Mouse (Mus musculus) embryonic facial prominence, embryonic 10.5 days (tissue): ENCODE data around the gene Mtr. TPM values are rescaled to one million over a fixed set of nuclear protein-coding genes. Genes with fewer than 3 reads are reported as not detected.
"Not testable (repeated sequence)": the region's sequence is repeated elsewhere in the genome, so short reads cannot be mapped to it uniquely, and the experiment has no call there.

Source experiments
- DNase-seq: peaks from one replicate; pipeline ENCODE4 v3.0.0-alpha.2; 2017; ENCODE audit warnings: low spot score
- H3K27ac ChIP-seq: fragments of 300-500 bp; sonication (generic); replicated peaks from 2 replicates; pipeline ENCODE4 v1.5.1; 2016; ENCODE audit warnings: mild to moderate bottlenecking
- H3K27me3 ChIP-seq: fragments of 300-500 bp; sonication (generic); replicated peaks from 2 replicates; pipeline ENCODE4 v1.6.1; 2016; ENCODE audit warnings: low read depth, mild to moderate bottlenecking; ENCODE audit not compliant: poor library complexity, severe bottlenecking
- H3K36me3 ChIP-seq: fragments of 300-500 bp; sonication (generic); replicated peaks from 2 replicates; pipeline ENCODE4 v1.6.1; 2016; ENCODE audit warnings: mild to moderate bottlenecking, moderate library complexity
- H3K4me1 ChIP-seq: fragments of 300-500 bp; sonication (generic); 2 replicates; pipeline ENCODE4 v1.6.1; 2016
- H3K4me3 ChIP-seq: fragments of 300-500 bp; sonication (generic); 2 replicates; pipeline ENCODE4 v1.5.1; 2016; ENCODE audit warnings: mild to moderate bottlenecking, moderate library complexity
- H3K9me3 ChIP-seq: fragments of 300-500 bp; sonication (generic); 2 replicates; pipeline ENCODE4 v1.6.1; 2016; ENCODE audit warnings: mild to moderate bottlenecking
- WGBS: fragments of 180-500 bp; shearing (Covaris S2); methylation state at CpG from one replicate; pipeline ENCODE4 v1.1.7; 2016; 5-methylcytosine and 5-hydroxymethylcytosine counted together
- polyA plus RNA-seq: library from polyadenylated mRNA; unstranded; fragments of >200 nt; fragmentation: Nextera tagmentation; extraction: Ambion mirVana; gene quantifications from 2 replicates; pipeline ENCODE4 v1.2.1, GENCODE M21; 2016

Gene Mtr
- polyA plus RNA-seq, 1 experiment from 2014 or later, result 22.6 TPM

- H3K9me3 ChIP-seq, result no peaks in the 10 kb centered on the region
- no peak overlapping the region for H3K27ac ChIP-seq
- no peak for DNase-seq
- no peaks in the 10 kb centered on the region for H3K27me3 ChIP-seq
- no peaks in the 10 kb centered on the region for H3K36me3 ChIP-seq
- 0 out of 2 replicates have a peak, but pooled peaks cover 6% of the 10 kb centered on the region for H3K4me1 ChIP-seq
- H3K4me3 ChIP-seq, result no peak overlapping the region
- 39% methylated on average over 16 of the region's 16 CpGs for WGBS
Measured at GRCm38 (mm10) chr13:12175988-12176736, 81.8 kb downstream of the Mtr start.

GRCm38 (mm10) chr13:12167276-12167675 is 90.6 kb downstream of the Mtr start:
- no peak for DNase-seq
- H3K36me3 ChIP-seq, result no peaks in the 10 kb centered on the region
- H3K27ac ChIP-seq, result no peak overlapping the region
- no peak overlapping the region for H3K4me3 ChIP-seq
- no peaks in the 10 kb centered on the region for H3K4me1 ChIP-seq
- 87% methylated on average over 9 of the region's 9 CpGs for WGBS
- no peaks in the 10 kb centered on the region for H3K9me3 ChIP-seq
- no peaks in the 10 kb centered on the region for H3K27me3 ChIP-seq

- WGBS, result 28% methylated on average over 6 of the region's 6 CpGs
- Histone ChIP-seq H3K4me3 (no peak overlapping the region), H3K27me3 (no peaks in the 10 kb centered on the region), H3K27ac (no peak overlapping the region), H3K9me3 (no peaks in the 10 kb centered on the region), H3K36me3 (no peaks in the 10 kb centered on the region), H3K4me1 (no peaks in the 10 kb centered on the region)
- DNase-seq, result no peak
Measured at GRCm38 (mm10) chr13:12166386-12166785, 91.5 kb downstream of the Mtr start.

GRCm38 (mm10) chr13:12165461-12166058 is 92.4 kb downstream of the Mtr start:
- no peak overlapping the region for H3K4me3 ChIP-seq
- 74% methylated on average over 8 of the region's 8 CpGs for WGBS

GRCm38 (mm10) chr13:12162457-12162856 is 95.5 kb downstream of the Mtr start:
- 86% methylated on average over 4 of the region's 4 CpGs for WGBS
- peaks cover 7% of the 10 kb centered on the region; the same call in 1 of the 2 replicates for H3K4me1 ChIP-seq
- H3K9me3 ChIP-seq, result no peaks in the 10 kb centered on the region
- H3K4me3 ChIP-seq, result no peak overlapping the region
- DNase-seq, result no peak
- H3K27me3 ChIP-seq, result no peaks in the 10 kb centered on the region
- H3K36me3 ChIP-seq, result no peaks in the 10 kb centered on the region
- H3K27ac ChIP-seq, result no peak overlapping the region

More at GRCm38 (mm10) chr13:12165461-12166058, 92.4 kb downstream of the Mtr start:
- Histone ChIP-seq H3K27ac (no peak overlapping the region), H3K36me3 (no peaks in the 10 kb centered on the region), H3K4me1 (no peaks in the 10 kb centered on the region), H3K9me3 (no peaks in the 10 kb centered on the region), H3K27me3 (no peaks in the 10 kb centered on the region)
- DNase-seq, result no peak

GRCm38 (mm10) chr13:12160121-12160475 is 97.8 kb downstream of the Mtr start:
- Histone ChIP-seq H3K4me1 (peaks cover 7% of the 10 kb centered on the region; the same call in 1 of the 2 replicates), H3K36me3 (no peaks in the 10 kb centered on the region), H3K27ac (no peak overlapping the region), H3K4me3 (no peak overlapping the region), H3K9me3 (no peaks in the 10 kb centered on the region), H3K27me3 (no peaks in the 10 kb centered on the region)
- no peak for DNase-seq
- 92% methylated on average over 3 of the region's 3 CpGs for WGBS

- no peak overlapping the region for H3K27ac ChIP-seq
- 54% methylated on average over 9 of the region's 9 CpGs for WGBS
Measured at GRCm38 (mm10) chr13:12159288-12160120, 98.4 kb downstream of the Mtr start.

GRCm38 (mm10) chr13:12153922-12154321 is 104.0 kb downstream of the Mtr start:
- no peak overlapping the region for H3K27ac ChIP-seq
- H3K36me3 ChIP-seq, result no peaks in the 10 kb centered on the region
- no peak for DNase-seq
- 85% methylated on average over 11 of the region's 11 CpGs for WGBS
- no peaks in the 10 kb centered on the region for H3K27me3 ChIP-seq
- H3K4me1 ChIP-seq, result peaks cover 2% of the 10 kb centered on the region; the same call in 1 of the 2 replicates
- H3K4me3 ChIP-seq, result no peak overlapping the region
- H3K9me3 ChIP-seq, result no peaks in the 10 kb centered on the region

More at GRCm38 (mm10) chr13:12159288-12160120, 98.4 kb downstream of the Mtr start:
- Histone ChIP-seq H3K27me3 (no peaks in the 10 kb centered on the region), H3K36me3 (no peaks in the 10 kb centered on the region), H3K4me1 (peaks cover 7% of the 10 kb centered on the region; the same call in 1 of the 2 replicates), H3K9me3 (no peaks in the 10 kb centered on the region), H3K4me3 (no peak overlapping the region)
- DNase-seq, result no peak

- Histone ChIP-seq H3K27me3 (no peaks in the 10 kb centered on the region), H3K4me3 (no peak overlapping the region), H3K27ac (no peak overlapping the region), H3K36me3 (no peaks in the 10 kb centered on the region), H3K4me1 (no peaks in the 10 kb centered on the region), H3K9me3 (no peaks in the 10 kb centered on the region)
- 91% methylated on average over 6 of the region's 6 CpGs for WGBS
- no peak for DNase-seq
Measured at GRCm38 (mm10) chr13:12146918-12147507, 110.9 kb downstream of the Mtr start.

GRCm38 (mm10) chr13:12146402-12146801 is 111.5 kb downstream of the Mtr start:
- no peaks in the 10 kb centered on the region for H3K36me3 ChIP-seq
- 84% methylated on average over 2 of the region's 2 CpGs for WGBS

GRCm38 (mm10) chr13:12143347-12143746 is 114.6 kb downstream of the Mtr start:
- 93% methylated on average over 5 of the region's 5 CpGs for WGBS
- Histone ChIP-seq H3K27ac (no peak overlapping the region), H3K4me3 (no peak overlapping the region), H3K4me1 (no peaks in the 10 kb centered on the region), H3K27me3 (no peaks in the 10 kb centered on the region), H3K9me3 (no peaks in the 10 kb centered on the region), H3K36me3 (no peaks in the 10 kb centered on the region)
- no peak for DNase-seq

More at GRCm38 (mm10) chr13:12146402-12146801, 111.5 kb downstream of the Mtr start:
- DNase-seq, result no peak
- no peaks in the 10 kb centered on the region for H3K27me3 ChIP-seq
- H3K4me3 ChIP-seq, result no peak overlapping the region
- H3K9me3 ChIP-seq, result no peaks in the 10 kb centered on the region
- no peaks in the 10 kb centered on the region for H3K4me1 ChIP-seq
- no peak overlapping the region for H3K27ac ChIP-seq

GRCm38 (mm10) chr13:12136461-12136860 is 121.5 kb downstream of the Mtr start:
- not testable (repeated sequence) for H3K36me3 ChIP-seq, H3K27me3 ChIP-seq, H3K27ac ChIP-seq, DNase-seq, H3K4me1 ChIP-seq, H3K4me3 ChIP-seq, H3K9me3 ChIP-seq
- WGBS, result 89% methylated on average over 10 of the region's 10 CpGs
